Mouse (Mus musculus) urinary bladder, adult 18-20 months (tissue): ENCODE results near the gene Eif5a.

Source experiments
- DNase-seq, 2 experiments: peaks; one replicate each; pipeline ENCODE4 v3.0.0; 2022; ENCODE audit warnings: low spot score in 2 of 2, mixed read lengths in 2 of 2

The Eif5a gene

DNA sequence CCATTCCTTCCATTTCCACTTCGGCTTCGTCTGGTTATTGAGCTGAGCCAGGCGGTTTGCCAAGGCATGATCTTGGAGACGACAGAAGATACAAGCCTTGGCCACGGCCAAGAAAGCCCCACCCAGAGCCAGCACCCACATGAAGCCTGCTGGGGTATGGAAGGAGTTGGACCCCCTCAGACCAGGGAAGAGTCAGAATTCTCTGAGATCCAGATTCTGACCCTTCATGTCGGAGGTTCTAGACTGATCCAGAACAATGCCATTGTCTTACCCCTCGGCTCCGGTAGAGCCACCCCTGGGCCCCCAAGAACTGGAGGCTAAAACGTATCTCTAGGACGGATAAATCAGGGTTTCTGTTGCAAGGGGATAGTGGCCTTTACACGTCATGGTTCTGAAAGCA, 43.9 kb downstream of the Eif5a start, which contains the start of gene Tmem95:
TSS of gene Tmem95 (minus strand) at position 141 of the 400 bp plus-strand sequence.
- DNase-seq = no peak

DNA sequence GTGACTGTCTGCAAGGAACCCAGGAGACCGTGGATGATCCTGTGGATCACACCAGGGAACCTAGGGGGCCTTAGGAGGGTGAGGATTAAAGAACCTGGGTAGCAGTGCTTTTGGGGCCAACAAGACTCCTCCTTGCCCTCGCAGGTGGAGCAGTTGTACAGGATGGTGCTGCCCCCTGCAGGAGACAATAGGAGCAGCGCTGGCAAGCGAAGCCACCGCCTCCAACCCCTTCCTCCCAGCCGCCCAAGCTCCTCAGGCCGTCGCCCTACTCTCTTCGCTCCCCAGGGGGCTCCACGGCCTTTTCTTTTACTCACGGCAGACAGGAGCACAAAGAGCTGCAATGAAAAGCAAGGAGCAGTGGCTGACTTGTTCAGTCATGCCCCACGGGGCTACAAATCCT, 44.9 kb downstream of the Eif5a start:
- peak; percentile 78 to 79 for DNase-seq

DNA sequence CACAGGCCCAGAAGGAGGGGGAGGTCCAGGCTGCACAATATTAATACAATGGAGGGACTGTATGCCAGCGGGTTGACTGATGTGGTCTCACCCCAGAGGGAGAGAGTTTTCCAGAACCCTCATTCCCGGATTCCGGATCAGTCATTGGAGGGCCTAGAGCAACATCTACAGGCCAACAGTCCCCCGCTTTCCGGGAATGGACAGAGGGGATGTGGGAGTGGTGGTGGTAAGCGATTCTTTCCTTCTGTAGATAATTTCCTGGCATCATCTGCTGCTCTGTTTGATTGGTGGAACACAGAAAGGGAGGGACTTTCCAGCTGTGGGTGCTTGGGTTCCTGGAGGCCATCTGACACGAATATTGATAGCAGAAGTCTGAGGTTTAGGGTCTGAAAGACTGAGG, 45.6 kb downstream of the Eif5a start:
- no peak for DNase-seq

DNA sequence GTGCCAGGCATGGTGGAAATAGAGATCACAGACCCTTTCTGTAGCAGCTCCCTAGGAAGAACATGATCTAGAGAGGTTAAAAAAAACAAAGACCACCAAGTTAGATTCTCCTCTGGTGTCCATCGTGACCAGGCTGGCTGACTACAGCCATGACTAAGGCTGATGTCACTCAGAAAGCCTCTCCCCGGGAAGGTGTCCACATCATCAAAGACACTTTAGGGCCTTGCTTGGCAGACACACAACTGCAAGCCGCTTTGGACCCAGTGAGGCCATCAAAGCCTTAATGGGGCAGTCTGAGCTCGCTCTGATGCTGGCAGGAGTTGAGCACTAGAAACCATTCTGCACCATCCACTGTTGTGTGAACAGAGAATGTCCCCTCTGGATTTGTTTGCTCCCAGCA, 49.3 kb downstream of the Eif5a start:
- no peak for DNase-seq

DNA sequence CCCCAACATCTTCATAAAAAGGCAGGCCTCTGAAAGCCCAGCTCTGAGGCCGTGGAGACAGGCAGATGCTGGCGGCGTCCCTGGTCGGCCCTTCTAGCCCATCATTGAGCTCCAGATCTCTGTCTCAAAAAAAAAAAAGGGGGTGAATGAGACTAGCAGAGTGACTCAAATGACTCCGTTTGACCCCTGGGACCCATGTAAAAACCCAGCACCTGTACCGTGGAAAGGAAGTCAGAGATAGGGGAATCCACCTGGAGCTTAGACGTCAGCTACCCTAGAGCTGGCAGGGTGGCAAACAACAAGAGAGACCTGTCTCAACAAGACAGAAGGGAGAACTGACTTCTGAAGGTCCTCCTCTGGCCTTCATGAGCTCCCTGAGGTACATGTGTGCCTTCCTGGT, 49.9 kb downstream of the Eif5a start:
- no peak for DNase-seq

DNA sequence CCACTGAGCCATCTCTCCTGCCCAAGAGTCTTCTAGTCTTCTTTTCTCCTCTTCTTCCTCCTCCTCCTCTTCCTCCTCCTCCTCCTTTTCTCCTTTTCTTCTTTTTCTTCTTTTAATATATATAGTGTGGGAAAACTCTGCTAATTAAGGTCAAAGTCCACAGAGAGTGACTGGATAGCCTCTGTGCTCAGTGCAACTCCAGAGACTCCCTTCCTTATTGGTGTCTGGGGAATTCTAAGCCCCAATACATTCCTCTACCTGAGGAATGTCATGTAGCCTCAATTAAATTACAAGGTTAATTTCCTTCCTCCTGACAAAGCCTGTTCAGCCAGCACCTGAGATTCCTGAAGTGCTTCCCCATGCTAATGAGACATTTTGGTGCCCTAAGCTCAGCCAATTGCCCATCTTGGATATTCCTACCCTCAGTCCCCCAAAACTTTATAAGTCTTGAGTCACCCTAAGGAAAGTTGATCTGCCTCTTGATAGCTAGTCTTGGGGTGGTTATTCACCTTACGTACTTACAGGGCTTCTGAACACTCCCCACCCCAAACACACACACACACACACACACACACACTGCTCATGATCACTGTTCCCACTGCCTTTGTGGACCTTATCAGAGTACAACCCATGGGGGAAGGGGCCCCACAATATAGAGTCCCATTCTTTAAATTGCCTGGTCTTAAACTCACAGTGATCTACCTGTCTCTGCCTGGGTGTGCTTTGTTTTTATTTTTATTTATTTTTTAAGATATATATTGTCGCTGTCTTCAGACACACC, 51.3 kb downstream of the Eif5a start:
- no peak for DNase-seq

DNA sequence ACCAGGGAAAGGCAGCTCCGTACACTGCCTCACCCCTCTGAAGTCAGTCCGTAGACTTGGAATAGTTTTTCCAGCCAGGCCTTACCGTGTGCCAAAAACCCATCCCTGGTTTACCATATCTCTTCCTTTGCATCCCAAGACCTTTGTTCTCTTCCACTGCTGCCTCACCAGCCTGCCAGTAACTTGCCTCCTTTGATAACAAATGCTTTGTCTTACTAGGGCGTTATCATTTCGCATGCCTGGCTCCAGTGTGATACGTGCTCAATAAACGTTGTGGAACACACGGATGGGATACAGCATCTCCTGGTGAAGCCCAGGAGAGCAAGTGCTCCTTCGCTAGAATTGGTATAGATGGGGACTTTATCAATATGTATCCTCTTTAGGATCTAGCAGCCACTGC, 54.4 kb downstream of the Eif5a start:
- no peak for DNase-seq
